Mouse (Mus musculus): ENCODE data around the gene Rhbdf1. TPM values are rescaled to one million over a fixed set of nuclear protein-coding genes. Genes with fewer than 3 reads are reported as not detected.

Rhbdf1 gene
- total and polyA plus RNA-seq, 3 experiments = 0.30 to 2.5 (median 0.91) TPM

DNA sequence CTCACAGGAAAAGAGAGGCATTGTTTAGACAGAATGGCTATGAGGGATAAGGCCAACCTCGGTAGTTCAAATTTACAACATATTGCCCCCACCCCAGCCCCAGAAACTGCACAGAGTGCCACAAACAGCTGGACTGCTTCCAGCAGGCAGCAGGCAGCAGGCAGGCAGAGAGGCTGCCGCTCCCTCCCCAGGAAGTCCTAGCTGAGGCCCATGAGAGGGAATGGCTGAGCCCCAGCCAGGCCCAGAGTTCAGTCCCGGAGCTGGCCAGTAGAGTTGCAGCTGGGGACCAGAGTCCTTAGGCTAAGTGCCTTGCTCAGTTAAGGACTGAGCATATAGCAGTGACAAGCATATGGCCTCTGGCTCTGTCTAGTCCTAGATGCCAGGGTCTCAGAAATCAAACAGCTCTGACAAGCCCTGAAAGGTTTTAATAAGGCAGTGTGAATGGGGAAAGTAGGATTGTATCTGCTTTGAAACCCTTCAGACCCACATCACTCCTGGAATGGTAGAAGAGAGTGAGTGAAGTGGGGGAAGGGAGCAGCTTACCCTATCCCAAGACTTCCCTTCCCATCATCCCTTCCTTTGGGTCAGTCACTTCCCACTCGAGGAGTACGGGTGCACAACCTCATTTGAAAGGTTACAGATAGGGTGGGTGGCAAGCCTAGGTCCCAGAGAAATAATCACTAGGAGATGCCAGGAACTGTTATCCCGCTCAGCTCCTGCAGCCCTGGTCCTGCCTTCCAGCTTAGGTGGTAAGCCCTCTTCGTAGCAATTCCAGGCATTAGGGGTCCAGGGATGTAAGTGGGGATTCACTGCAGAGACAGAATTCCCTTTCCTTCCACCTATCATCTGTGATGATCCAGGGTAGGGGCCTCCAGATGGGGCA lies 3.4 kb upstream of the Rhbdf1 start:
- no peak for TF ChIP-seq CTCF (IDR thresholded peaks at IDR 0.05; ENCODE audit: low read depth, low read length)
- TF ChIP-seq GATA2 (IDR thresholded peaks at IDR 0.05; ENCODE audit: borderline replicate concordance, low read depth, low read length) = no peak
- no peak for TF ChIP-seq POLR2AphosphoS5 (IDR thresholded peaks at IDR 0.05; ENCODE audit: insufficient replicate concordance, low read depth, low read length)
- no peak for TF ChIP-seq TAL1 (conservative IDR thresholded peaks at IDR 0.05; ENCODE audit: low read depth, low read length)
- no peak for TF ChIP-seq GATA1 (IDR thresholded peaks at IDR 0.05; ENCODE audit: borderline replicate concordance, low read length)
- DNase-seq (ENCODE audit: low spot score) (peak; percentile 24), ATAC-seq (ENCODE audit: extremely low read depth, insufficient number of reproducible peaks, low FRiP score, poor library complexity, severe bottlenecking) (no peak)
- Histone ChIP-seq H3K27me3 (ENCODE audit: insufficient read depth, low read length) (peaks cover 46% of the 10 kb centered on the region), H3K4me3 (ENCODE audit: low read depth, low read length) (no peak overlapping the region; the same call in 1 of the 2 replicates), H3K4me1 (ENCODE audit: insufficient read depth, low read depth, low read length) (peaks cover 72% of the 10 kb centered on the region), H3K9me3 (replicated peaks) (no peaks in the 10 kb centered on the region; the same call in 1 of the 2 replicates), H3K36me3 (replicated peaks) (peaks cover 32% of the 10 kb centered on the region)

DNA sequence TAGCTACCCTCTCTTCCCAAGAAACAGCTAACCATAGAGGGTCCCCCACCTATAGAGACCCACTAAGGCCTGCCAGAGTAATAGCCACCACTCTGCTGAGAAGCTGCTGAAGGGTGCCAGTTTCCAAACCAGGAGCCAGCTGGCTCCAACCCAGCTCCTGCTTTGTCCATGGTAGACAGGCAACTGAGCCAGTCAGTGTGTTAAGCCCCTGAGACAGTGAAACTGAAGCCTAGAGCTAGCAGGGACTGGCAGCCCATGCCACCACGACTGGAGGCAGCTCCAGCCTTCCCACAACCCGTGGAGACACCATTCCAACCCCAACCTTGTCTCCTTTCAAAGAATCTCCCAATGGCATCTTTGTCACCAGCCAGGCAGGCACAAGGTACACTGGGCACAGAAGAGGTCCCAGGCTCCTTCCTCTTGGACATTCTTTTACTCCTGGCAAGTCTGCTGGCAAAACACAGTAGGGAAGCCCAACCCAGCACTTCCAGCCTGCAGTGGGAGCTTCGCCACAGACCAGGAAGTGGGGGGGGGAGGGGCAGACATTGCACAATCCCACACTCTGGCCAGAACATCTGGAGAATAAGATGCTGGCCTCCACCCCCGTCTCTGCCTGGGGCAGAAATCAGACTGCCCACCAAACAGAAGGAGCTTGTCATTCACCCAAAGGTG lies 2.5 kb upstream of the Rhbdf1 start:
- peaks cover 69% of the 10 kb centered on the region for H3K4me1 ChIP-seq (ENCODE audit: insufficient read depth, low read depth, low read length)

DNA sequence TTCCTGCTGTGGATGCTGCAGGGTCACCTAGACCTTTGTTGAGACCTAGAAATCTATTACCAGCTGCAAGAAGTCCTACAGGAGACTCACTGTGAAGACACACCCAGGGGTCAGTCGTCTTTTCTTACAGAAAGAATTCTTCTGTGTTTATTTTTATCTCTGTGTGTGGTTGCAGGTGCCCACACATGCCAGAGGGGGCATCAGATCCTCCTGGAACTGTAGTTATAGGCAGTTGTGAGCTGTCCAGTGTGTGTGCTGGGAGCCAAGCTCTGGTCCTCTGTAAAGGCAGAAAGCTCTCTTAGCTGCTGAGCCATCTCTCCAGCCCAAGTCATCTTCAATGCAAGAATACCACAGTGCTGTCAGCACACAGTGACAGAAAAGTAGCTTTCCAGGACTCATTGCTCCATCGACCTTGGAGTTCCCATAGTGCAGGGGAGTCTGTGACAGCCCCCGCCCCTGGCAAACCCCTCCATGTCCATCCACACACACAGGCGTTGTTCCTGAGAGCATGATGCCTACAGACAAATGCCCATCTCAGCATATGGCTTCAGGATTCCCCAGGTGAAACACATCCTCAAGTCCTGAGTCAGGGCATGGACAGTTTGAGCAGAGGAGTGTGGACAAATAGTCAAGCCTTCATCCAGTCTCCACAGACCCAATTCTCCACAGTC lies 1.3 kb upstream of the Rhbdf1 start:
- H3K36me3 ChIP-seq (replicated peaks) = peaks cover 11% of the 10 kb centered on the region
- no peak overlapping the region for H3K4me3 ChIP-seq (ENCODE audit: low read depth, low read length)
- ATAC-seq (ENCODE audit: extremely low read depth, insufficient number of reproducible peaks, low FRiP score, poor library complexity, severe bottlenecking) (no peak), DNase-seq (ENCODE audit: low spot score) (no peak)
- no peaks in the 10 kb centered on the region; the same call in 1 of the 2 replicates for H3K9me3 ChIP-seq (replicated peaks)
- H3K27me3 ChIP-seq (ENCODE audit: insufficient read depth, low read length) = peaks cover 67% of the 10 kb centered on the region
- TF ChIP-seq POLR2AphosphoS5 (IDR thresholded peaks at IDR 0.05; ENCODE audit: insufficient replicate concordance, low read depth, low read length) (no peak), CTCF (IDR thresholded peaks at IDR 0.05; ENCODE audit: low read depth, low read length) (no peak), TAL1 (conservative IDR thresholded peaks at IDR 0.05; ENCODE audit: low read depth, low read length) (no peak), GATA2 (IDR thresholded peaks at IDR 0.05; ENCODE audit: borderline replicate concordance, low read depth, low read length) (no peak), GATA1 (IDR thresholded peaks at IDR 0.05; ENCODE audit: borderline replicate concordance, low read length) (no peak)
- peaks cover 72% of the 10 kb centered on the region for H3K4me1 ChIP-seq (ENCODE audit: insufficient read depth, low read depth, low read length)

More for the DNA sequence above, 2.5 kb upstream of the Rhbdf1 start:
- no peaks in the 10 kb centered on the region; the same call in 1 of the 2 replicates for H3K9me3 ChIP-seq (replicated peaks)
- H3K27me3 ChIP-seq (ENCODE audit: insufficient read depth, low read length) = peaks cover 55% of the 10 kb centered on the region
- TF ChIP-seq GATA2 (IDR thresholded peaks at IDR 0.05; ENCODE audit: borderline replicate concordance, low read depth, low read length) (no peak), CTCF (IDR thresholded peaks at IDR 0.05; ENCODE audit: low read depth, low read length) (no peak), TAL1 (conservative IDR thresholded peaks at IDR 0.05; ENCODE audit: low read depth, low read length) (no peak), POLR2AphosphoS5 (IDR thresholded peaks at IDR 0.05; ENCODE audit: insufficient replicate concordance, low read depth, low read length) (no peak), GATA1 (IDR thresholded peaks at IDR 0.05; ENCODE audit: borderline replicate concordance, low read length) (no peak)
- DNase-seq (ENCODE audit: low spot score) (no peak), ATAC-seq (ENCODE audit: extremely low read depth, insufficient number of reproducible peaks, low FRiP score, poor library complexity, severe bottlenecking) (no peak)
- H3K4me3 ChIP-seq (ENCODE audit: low read depth, low read length) = no peak overlapping the region
- peaks cover 23% of the 10 kb centered on the region for H3K36me3 ChIP-seq (replicated peaks)

DNA sequence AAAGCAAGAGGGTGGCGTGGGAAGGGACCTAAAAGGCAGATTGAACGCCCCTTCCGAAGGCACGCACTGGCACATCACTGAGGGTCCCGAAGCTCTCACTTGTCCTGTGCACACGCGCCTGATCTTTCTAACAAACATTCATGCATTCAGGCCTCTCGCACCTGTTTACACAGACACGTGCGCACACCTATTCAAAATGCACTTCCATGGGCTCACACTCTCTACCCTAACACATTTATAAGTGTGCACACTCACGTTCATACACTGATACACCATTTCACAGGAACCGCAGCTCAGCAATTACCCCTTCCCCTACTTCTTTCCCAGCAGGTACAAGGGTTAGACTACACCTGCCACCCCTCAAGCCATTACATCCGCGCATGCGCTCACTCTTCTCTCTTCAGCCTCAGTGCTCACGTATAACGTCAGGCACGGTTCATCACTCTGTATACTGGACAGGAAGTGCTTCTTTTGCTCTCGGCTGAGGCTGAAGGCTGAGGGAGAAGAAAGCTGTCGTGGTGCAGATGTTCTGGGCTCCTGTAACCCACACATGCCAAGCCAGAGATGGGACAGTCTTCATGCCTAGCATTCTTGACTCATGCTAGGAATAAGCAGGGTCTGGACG lies 582 bp upstream of the Rhbdf1 start:
- Histone ChIP-seq H3K4me3 (ENCODE audit: low read depth, low read length) (peak overlapping the region; percentile 68), H3K9me3 (replicated peaks) (no peaks in the 10 kb centered on the region; the same call in 1 of the 2 replicates), H3K4me1 (ENCODE audit: insufficient read depth, low read depth, low read length) (peaks cover 70% of the 10 kb centered on the region), H3K36me3 (replicated peaks) (peaks cover 4% of the 10 kb centered on the region), H3K27me3 (ENCODE audit: insufficient read depth, low read length) (peaks cover 73% of the 10 kb centered on the region)
- ATAC-seq (ENCODE audit: extremely low read depth, insufficient number of reproducible peaks, low FRiP score, poor library complexity, severe bottlenecking) = no peak
- DNase-seq (ENCODE audit: low spot score) = no peak
- TF ChIP-seq GATA2 (IDR thresholded peaks at IDR 0.05; ENCODE audit: borderline replicate concordance, low read depth, low read length) = no peak

DNA sequence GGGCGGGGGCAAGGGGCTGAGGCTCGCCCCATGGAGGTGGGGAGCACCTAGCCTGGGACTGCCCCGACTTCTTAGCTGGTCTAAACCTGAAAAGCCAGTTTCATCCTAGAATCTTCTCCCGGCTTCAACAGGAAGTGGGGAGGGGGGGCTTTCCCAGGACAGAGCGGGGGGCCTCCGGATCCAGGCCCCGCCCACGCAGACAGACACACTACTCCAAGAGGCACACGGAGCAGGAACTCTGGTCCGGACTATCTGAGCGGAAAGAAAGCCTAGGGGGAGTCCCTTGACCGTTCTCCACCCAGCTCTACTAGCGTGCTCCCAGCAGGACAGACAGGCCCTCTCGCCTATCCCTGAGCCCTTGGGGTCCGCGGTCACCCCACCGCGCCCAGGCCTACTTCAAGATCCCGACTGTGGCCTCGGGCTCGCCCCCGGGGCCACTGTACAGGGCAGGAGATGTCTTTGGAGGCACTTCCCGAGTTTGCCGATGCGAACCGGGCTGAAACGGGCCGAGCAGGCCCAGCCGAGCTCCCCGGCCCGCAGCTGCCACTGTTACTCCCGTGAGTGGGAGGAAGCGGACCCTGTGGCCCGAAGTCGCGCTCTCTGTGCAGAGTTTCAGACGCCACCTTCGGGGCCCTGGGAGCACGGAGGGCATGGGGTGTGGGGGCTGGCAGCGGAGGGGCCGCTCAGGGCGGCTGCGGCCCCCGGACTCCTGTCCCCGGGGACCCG lies 712 bp downstream of the Rhbdf1 start:
- Histone ChIP-seq H3K36me3 (replicated peaks) (no peaks in the 10 kb centered on the region), H3K27me3 (ENCODE audit: insufficient read depth, low read length) (peaks cover 75% of the 10 kb centered on the region), H3K9me3 (replicated peaks) (no peaks in the 10 kb centered on the region; the same call in 1 of the 2 replicates), H3K4me3 (ENCODE audit: low read depth, low read length) (peak overlapping the region; percentile 68), H3K4me1 (ENCODE audit: insufficient read depth, low read depth, low read length) (peaks cover 70% of the 10 kb centered on the region)
- DNase-seq (ENCODE audit: low spot score) = no peak
- TF ChIP-seq GATA1 (IDR thresholded peaks at IDR 0.05; ENCODE audit: borderline replicate concordance, low read length) (no peak), TAL1 (conservative IDR thresholded peaks at IDR 0.05; ENCODE audit: low read depth, low read length) (no peak), GATA2 (IDR thresholded peaks at IDR 0.05; ENCODE audit: borderline replicate concordance, low read depth, low read length) (no peak), CTCF (IDR thresholded peaks at IDR 0.05; ENCODE audit: low read depth, low read length) (no peak), POLR2AphosphoS5 (IDR thresholded peaks at IDR 0.05; ENCODE audit: insufficient replicate concordance, low read depth, low read length) (no peak)
- no peak for ATAC-seq (ENCODE audit: extremely low read depth, insufficient number of reproducible peaks, low FRiP score, poor library complexity, severe bottlenecking)

Measured in G1E (cell line).